Mouse (Mus musculus): ENCODE measurements around the gene Fhad1. TPM values are rescaled to one million over a fixed set of nuclear protein-coding genes. Genes with fewer than 3 reads are reported as not detected.
"Not testable (repeated sequence)": the region's sequence is repeated elsewhere in the genome, so short reads cannot be mapped to it uniquely, and the experiment has no call there.

Gene Fhad1
- polyA plus RNA-seq, 1 experiment from 2014 or later, result 1.3 TPM

DNA sequence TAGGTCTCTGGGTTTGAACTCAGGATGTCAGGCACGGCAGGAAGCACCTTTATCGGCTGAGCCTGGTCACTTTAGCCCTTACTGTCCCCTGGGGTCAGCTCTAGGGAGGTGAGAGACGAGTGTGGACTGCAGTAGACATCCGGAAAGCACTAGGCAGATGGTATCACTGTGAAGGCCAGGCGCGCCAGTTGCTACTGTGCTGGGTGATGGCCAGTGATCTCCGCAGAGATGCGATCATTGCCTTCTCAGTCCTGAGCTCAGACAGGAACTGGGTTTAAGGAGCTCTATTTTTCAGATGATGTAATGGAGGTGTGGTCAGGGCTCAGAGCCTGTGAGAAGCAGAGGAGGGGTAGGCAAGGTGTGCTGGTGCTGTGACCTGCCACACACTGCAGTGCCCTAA, 40.7 kb upstream of the Fhad1 start:
- no peak overlapping the region for H3K27ac ChIP-seq (ENCODE audit: low read depth, low read length)
- no peaks in the 10 kb centered on the region for H3K9me3 ChIP-seq (replicated peaks; ENCODE audit: control insufficient read depth, low read length)
- H3K27me3 ChIP-seq (replicated peaks; ENCODE audit: control insufficient read depth, insufficient read depth, low read length), result no peaks in the 10 kb centered on the region
- ATAC-seq (no peak), DNase-seq (ENCODE audit: low spot score) (no peak)
- WGBS, result 87% methylated on average over 8 of the region's 8 CpGs
- H3K9ac ChIP-seq (ENCODE audit: low read length), result no peak overlapping the region
- H3K4me3 ChIP-seq (ENCODE audit: low read depth, low read length), result no peak overlapping the region
- no peaks in the 10 kb centered on the region for H3K4me1 ChIP-seq (ENCODE audit: control insufficient read depth, insufficient read depth, low read length)
- no peak overlapping the region for H3K4me2 ChIP-seq (ENCODE audit: low read length)
- H3K36me3 ChIP-seq (ENCODE audit: control insufficient read depth, insufficient read depth, low read length), result no peaks in the 10 kb centered on the region

DNA sequence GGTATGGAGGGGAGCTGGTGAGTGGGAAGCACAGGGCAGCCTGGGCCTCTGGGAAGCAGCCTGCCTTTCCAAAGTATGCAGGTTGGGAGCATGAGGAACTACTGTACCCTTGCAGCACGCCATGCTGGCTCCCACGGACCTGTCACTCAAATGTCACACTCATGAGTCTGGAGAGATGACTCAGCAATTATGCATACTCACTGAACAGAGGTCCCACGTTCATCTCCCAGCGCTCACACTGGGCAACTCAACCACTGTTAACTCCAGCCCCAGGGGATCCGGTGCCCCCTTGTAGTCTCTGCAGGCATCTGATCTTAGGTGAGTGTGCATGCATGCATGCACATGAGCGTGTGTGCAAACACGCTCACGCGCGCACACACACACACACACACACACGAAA, 39.7 kb upstream of the Fhad1 start:
- no peak overlapping the region for H3K9ac ChIP-seq (ENCODE audit: low read length)
- H3K9me3 ChIP-seq (replicated peaks; ENCODE audit: control insufficient read depth, low read length), result no peaks in the 10 kb centered on the region
- H3K27ac ChIP-seq (ENCODE audit: low read depth, low read length), result no peak overlapping the region
- ATAC-seq (no peak), DNase-seq (ENCODE audit: low spot score) (no peak)
- H3K27me3 ChIP-seq (replicated peaks; ENCODE audit: control insufficient read depth, insufficient read depth, low read length), result no peaks in the 10 kb centered on the region
- H3K4me2 ChIP-seq (ENCODE audit: low read length), result no peak overlapping the region
- no peaks in the 10 kb centered on the region for H3K36me3 ChIP-seq (ENCODE audit: control insufficient read depth, insufficient read depth, low read length)
- 84% methylated on average over 11 of the region's 11 CpGs for WGBS
- no peak overlapping the region for H3K4me3 ChIP-seq (ENCODE audit: low read depth, low read length)
- H3K4me1 ChIP-seq (ENCODE audit: control insufficient read depth, insufficient read depth, low read length), result no peaks in the 10 kb centered on the region

DNA sequence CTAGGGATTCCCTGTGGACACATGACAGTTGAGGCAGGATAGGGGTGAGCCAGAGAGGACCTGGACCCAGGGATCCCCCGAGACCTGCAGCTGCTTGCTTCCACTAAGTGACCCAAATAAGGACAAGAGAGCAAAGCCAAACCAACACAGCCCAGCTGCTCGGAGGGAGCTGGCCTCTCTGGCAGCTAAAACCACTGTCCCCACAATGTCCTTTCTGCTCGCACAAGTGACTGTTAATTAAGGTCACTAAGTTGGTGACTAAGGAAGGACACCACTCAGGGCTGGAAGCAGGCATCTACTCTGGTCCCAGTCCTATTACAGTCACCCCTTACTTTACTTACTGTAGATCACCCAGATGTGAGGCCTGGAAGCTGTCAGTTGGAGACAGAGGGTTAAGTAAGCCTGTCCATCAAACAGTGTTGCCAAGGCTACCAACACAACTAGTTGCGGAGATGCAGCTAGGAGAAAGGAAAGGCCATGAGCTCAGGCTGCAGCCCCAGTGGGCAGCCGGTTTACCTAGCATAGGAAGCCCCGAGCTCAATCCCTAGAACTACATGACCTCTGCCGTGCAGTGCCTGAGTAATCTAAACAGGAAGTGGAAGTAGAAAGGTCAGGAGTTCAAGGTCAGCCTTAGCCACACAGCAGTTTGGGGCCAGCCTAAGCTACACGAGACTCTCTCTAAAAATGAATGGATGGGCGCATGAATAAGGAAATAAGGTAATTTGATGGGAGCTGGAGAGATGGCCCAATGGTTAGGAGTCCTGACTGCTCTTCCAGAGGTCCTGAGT, 39.0 kb upstream of the Fhad1 start:
- no peak overlapping the region for H3K4me2 ChIP-seq (ENCODE audit: low read length)
- 58% methylated on average over 9 of the region's 9 CpGs for WGBS
- no peak overlapping the region for H3K4me3 ChIP-seq (ENCODE audit: low read depth, low read length)
- H3K4me1 ChIP-seq (ENCODE audit: control insufficient read depth, insufficient read depth, low read length), result no peaks in the 10 kb centered on the region
- H3K27me3 ChIP-seq (replicated peaks; ENCODE audit: control insufficient read depth, insufficient read depth, low read length), result no peaks in the 10 kb centered on the region
- H3K36me3 ChIP-seq (ENCODE audit: control insufficient read depth, insufficient read depth, low read length), result no peaks in the 10 kb centered on the region
- 0 out of 2 replicates have a peak overlapping the region, but pooled peaks have one; percentile 17 for H3K9ac ChIP-seq (ENCODE audit: low read length)
- DNase-seq (ENCODE audit: low spot score), result no peak
- H3K9me3 ChIP-seq (replicated peaks; ENCODE audit: control insufficient read depth, low read length), result no peaks in the 10 kb centered on the region
- ATAC-seq, result no peak
- no peak overlapping the region for H3K27ac ChIP-seq (ENCODE audit: low read depth, low read length)

DNA sequence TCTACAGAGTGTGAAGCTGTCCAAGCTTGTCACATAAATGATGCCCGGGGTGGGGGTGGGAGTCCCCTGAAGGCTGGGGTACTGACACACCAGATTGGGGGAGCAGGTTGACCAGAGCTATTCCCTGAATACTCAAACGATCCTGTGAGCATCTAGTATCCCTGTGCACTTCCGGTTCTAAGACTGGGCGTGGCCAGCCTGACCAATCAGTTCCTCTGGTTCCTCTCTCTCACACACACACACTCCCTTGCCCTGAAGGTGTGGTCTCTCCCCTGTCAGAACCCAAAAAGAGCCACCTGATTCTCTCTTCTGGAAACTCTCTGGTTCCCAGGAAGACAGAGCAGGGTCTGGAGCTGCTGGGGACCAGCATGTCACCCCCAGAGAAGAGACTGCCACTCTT, 38.4 kb upstream of the Fhad1 start:
- H3K4me2 ChIP-seq (ENCODE audit: low read length), result no peak overlapping the region
- no peaks in the 10 kb centered on the region for H3K9me3 ChIP-seq (replicated peaks; ENCODE audit: control insufficient read depth, low read length)
- no peak for DNase-seq (ENCODE audit: low spot score)
- 71% methylated on average over 4 of the region's 4 CpGs for WGBS
- H3K4me3 ChIP-seq (ENCODE audit: low read depth, low read length), result no peak overlapping the region
- H3K4me1 ChIP-seq (ENCODE audit: control insufficient read depth, insufficient read depth, low read length), result no peaks in the 10 kb centered on the region
- H3K27me3 ChIP-seq (replicated peaks; ENCODE audit: control insufficient read depth, insufficient read depth, low read length), result no peaks in the 10 kb centered on the region
- no peak overlapping the region for H3K27ac ChIP-seq (ENCODE audit: low read depth, low read length)
- no peak overlapping the region for H3K9ac ChIP-seq (ENCODE audit: low read length)
- ATAC-seq, result no peak
- no peaks in the 10 kb centered on the region for H3K36me3 ChIP-seq (ENCODE audit: control insufficient read depth, insufficient read depth, low read length)

GRCm38 (mm10) chr4:142052391-142053132, 37.7 kb upstream of the Fhad1 start:
- Histone ChIP-seq H3K27ac (ENCODE audit: low read depth, low read length) (no peak overlapping the region), H3K9me3 (replicated peaks; ENCODE audit: control insufficient read depth, low read length) (no peaks in the 10 kb centered on the region), H3K9ac (ENCODE audit: low read length) (no peak overlapping the region), H3K4me2 (ENCODE audit: low read length) (no peak overlapping the region), H3K4me1 (ENCODE audit: control insufficient read depth, insufficient read depth, low read length) (no peaks in the 10 kb centered on the region), H3K27me3 (replicated peaks; ENCODE audit: control insufficient read depth, insufficient read depth, low read length) (no peaks in the 10 kb centered on the region), H3K36me3 (ENCODE audit: control insufficient read depth, insufficient read depth, low read length) (no peaks in the 10 kb centered on the region), H3K4me3 (ENCODE audit: low read depth, low read length) (no peak overlapping the region)
- no peak for DNase-seq (ENCODE audit: low spot score)
- 60% methylated on average over 22 of the region's 22 CpGs for WGBS
- no peak for ATAC-seq

DNA sequence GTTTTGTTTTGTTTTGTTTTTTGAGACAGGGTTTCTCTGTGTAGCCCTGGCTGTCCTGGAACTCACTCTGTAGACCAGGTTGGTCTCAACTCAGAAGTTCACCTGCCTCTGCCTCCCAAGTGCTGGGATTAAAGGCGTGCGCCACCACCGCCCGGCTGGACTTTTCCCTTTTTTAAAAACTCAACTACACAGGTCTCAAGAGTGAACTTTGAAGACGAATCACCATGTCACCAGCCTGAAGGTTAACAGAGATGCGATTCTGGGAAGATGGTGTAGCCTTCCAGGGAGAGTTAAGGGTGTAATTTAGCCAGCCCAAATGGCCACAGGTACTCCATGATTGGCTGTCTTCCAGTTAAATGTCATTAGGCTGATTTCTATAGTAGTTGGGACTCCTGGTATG, 37.0 kb upstream of the Fhad1 start:
- H3K36me3 ChIP-seq (ENCODE audit: control insufficient read depth, insufficient read depth, low read length); H3K27me3 ChIP-seq (replicated peaks; ENCODE audit: control insufficient read depth, insufficient read depth, low read length); DNase-seq (ENCODE audit: low spot score); ATAC-seq; H3K4me1 ChIP-seq (ENCODE audit: control insufficient read depth, insufficient read depth, low read length); H3K9ac ChIP-seq (ENCODE audit: low read length); H3K9me3 ChIP-seq (replicated peaks; ENCODE audit: control insufficient read depth, low read length); H3K4me3 ChIP-seq (ENCODE audit: low read depth, low read length); H3K27ac ChIP-seq (ENCODE audit: low read depth, low read length); H3K4me2 ChIP-seq (ENCODE audit: low read length): not testable (repeated sequence)
- 94% methylated on average over 6 of the region's 6 CpGs for WGBS

GRCm38 (mm10) chr4:142049963-142050362, 35.1 kb upstream of the Fhad1 start:
- no peak overlapping the region for H3K9ac ChIP-seq (ENCODE audit: low read length)
- H3K27me3 ChIP-seq (replicated peaks; ENCODE audit: control insufficient read depth, insufficient read depth, low read length), result no peaks in the 10 kb centered on the region
- H3K4me1 ChIP-seq (ENCODE audit: control insufficient read depth, insufficient read depth, low read length), result no peaks in the 10 kb centered on the region
- ATAC-seq, result no peak
- H3K4me3 ChIP-seq (ENCODE audit: low read depth, low read length), result no peak overlapping the region
- DNase-seq (ENCODE audit: low spot score), result no peak
- no peaks in the 10 kb centered on the region for H3K9me3 ChIP-seq (replicated peaks; ENCODE audit: control insufficient read depth, low read length)
- H3K36me3 ChIP-seq (ENCODE audit: control insufficient read depth, insufficient read depth, low read length), result no peaks in the 10 kb centered on the region
- no peak overlapping the region for H3K27ac ChIP-seq (ENCODE audit: low read depth, low read length)
- 92% methylated on average over 5 of the region's 5 CpGs for WGBS
- no peak overlapping the region for H3K4me2 ChIP-seq (ENCODE audit: low read length)

- Histone ChIP-seq H3K9ac (ENCODE audit: low read length) (no peak overlapping the region), H3K9me3 (replicated peaks; ENCODE audit: control insufficient read depth, low read length) (no peaks in the 10 kb centered on the region), H3K27ac (ENCODE audit: low read depth, low read length) (no peak overlapping the region), H3K36me3 (ENCODE audit: control insufficient read depth, insufficient read depth, low read length) (no peaks in the 10 kb centered on the region), H3K4me2 (ENCODE audit: low read length) (no peak overlapping the region), H3K27me3 (replicated peaks; ENCODE audit: control insufficient read depth, insufficient read depth, low read length) (no peaks in the 10 kb centered on the region), H3K4me3 (ENCODE audit: low read depth, low read length) (no peak overlapping the region), H3K4me1 (ENCODE audit: control insufficient read depth, insufficient read depth, low read length) (no peaks in the 10 kb centered on the region)
- ATAC-seq (no peak), DNase-seq (ENCODE audit: low spot score) (no peak)
- WGBS, result 77% methylated on average over 8 of the region's 8 CpGs
Measured at GRCm38 (mm10) chr4:142048391-142048790, 33.5 kb upstream of the Fhad1 start.

- Histone ChIP-seq H3K36me3 (ENCODE audit: control insufficient read depth, insufficient read depth, low read length) (no peaks in the 10 kb centered on the region), H3K27ac (ENCODE audit: low read depth, low read length) (no peak overlapping the region), H3K4me1 (ENCODE audit: control insufficient read depth, insufficient read depth, low read length) (no peaks in the 10 kb centered on the region), H3K27me3 (replicated peaks; ENCODE audit: control insufficient read depth, insufficient read depth, low read length) (no peaks in the 10 kb centered on the region), H3K9ac (ENCODE audit: low read length) (no peak overlapping the region), H3K9me3 (replicated peaks; ENCODE audit: control insufficient read depth, low read length) (no peaks in the 10 kb centered on the region), H3K4me3 (ENCODE audit: low read depth, low read length) (no peak overlapping the region), H3K4me2 (ENCODE audit: low read length) (no peak overlapping the region)
- DNase-seq (ENCODE audit: low spot score), result no peak
- ATAC-seq, result no peak
- 88% methylated on average over 5 of the region's 5 CpGs for whole genome bisulfite sequencing
Measured at GRCm38 (mm10) chr4:142047005-142047404, 32.1 kb upstream of the Fhad1 start.
